Mouse (Mus musculus) erythroblast, adult 5-6 weeks (primary cell): ENCODE data around the gene Fkbpl. TPM values are rescaled to one million over a fixed set of nuclear protein-coding genes. Genes with fewer than 3 reads are reported as not detected.
A peak's percentile ranks its signal among the peaks of the same experiment; 100 is the strongest.

Experiments used
- ATAC-seq: replicated peaks from 2 replicates; pipeline ENCODE4 v1.8.0; 2016; ENCODE audit warnings: moderate number of reproducible peaks, mild to moderate bottlenecking, moderate TSS enrichment, inconsistent platforms; ENCODE audit not compliant: poor library complexity, low FRiP score, severe bottlenecking
- total RNA-seq, 2 experiments: library from RNA; stranded (forward) in 1 of 2; stranded (reverse) in 1 of 2; fragments of 150-400 nt in 1 of 2; fragments of 200-764, 138-1000 nt in 1 of 2; gene quantifications; 2 replicates each; pipeline versions ENCODE4 v1.2.3 to v1.2.4; 2015 to 2017; ENCODE audit warnings: low replicate concordance in 2 of 2

Fkbpl gene
- total RNA-seq, 2 experiments from 2014 or later, result 3.9 TPM; not detected in 1

DNA sequence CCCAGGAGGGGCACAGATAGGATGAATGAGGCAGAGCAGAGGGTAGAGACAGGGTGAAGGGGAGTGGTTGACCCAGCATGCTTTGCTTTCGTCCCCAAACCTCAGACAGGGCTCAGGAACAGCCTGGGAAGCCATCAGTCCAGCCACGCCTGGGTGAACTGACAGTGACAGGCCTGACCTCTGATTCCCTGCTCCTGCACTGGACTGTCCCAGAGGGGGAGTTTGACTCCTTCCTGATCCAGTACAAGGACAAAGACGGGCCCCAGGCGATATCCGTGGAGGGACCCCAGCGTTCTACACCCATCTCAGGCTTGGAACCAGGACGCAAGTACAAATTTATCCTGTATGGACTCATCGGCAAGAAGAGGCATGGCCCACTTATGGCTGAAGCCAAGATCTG is 38.6 kb downstream of the Fkbpl start:
- ATAC-seq, result no peak

DNA sequence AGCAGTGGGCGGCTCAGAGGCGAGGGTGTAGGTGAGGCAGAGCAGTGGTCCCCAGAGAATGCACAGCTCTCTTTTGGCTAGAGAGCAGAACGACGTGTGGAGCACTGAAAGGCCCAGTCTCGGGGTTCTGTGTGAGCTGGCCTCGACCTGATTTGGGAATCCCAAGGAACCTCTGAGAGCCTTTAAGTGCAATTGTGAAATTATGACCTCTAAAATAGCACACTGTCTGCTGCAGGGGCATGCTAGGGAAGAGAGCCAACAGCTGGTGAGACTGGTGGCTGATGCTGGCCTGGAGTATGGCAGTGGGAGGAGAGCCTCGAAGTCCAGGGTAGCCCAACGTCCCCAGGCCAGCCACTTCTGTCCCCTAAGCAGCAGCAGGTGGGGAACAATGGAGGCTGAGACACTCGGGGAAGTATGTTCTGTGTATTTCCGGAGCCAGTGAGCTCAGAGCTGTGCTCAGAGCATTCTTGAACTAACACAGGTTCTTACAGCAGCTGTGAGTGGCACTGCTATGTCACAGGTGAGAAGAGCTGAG is 39.2 kb downstream of the Fkbpl start:
- no peak for ATAC-seq

DNA sequence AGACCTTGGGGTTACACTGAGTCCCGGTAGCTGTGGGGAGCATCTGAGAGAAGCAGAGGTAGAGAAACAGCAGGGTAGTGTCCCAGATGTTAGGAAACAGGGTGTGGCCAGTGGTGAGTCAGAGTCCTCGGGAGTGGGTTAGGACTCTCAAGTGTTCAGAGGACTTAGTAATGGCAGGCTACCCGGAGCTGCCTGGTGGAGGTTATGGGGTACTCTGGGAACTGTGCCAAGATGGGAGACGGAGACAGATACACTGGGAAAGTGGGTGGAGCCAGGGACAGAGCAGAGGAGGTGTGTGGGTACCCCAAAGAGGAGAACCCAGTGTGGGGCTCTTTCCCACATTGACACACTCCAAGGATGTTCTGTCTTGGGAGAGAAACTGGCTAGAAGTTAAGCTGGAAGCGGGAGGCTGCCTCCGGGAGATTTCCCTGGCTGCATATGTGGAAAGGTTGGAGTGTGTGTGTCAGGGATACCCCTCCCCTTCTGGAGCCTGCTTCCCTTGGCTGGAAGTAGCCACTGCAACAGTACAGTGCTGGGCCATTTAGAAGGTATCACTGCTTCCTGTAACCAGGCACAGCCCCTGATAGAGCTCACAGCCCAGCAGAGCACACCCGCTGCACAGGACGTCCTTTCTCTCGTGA is 39.8 kb downstream of the Fkbpl start:
- no peak for ATAC-seq

DNA sequence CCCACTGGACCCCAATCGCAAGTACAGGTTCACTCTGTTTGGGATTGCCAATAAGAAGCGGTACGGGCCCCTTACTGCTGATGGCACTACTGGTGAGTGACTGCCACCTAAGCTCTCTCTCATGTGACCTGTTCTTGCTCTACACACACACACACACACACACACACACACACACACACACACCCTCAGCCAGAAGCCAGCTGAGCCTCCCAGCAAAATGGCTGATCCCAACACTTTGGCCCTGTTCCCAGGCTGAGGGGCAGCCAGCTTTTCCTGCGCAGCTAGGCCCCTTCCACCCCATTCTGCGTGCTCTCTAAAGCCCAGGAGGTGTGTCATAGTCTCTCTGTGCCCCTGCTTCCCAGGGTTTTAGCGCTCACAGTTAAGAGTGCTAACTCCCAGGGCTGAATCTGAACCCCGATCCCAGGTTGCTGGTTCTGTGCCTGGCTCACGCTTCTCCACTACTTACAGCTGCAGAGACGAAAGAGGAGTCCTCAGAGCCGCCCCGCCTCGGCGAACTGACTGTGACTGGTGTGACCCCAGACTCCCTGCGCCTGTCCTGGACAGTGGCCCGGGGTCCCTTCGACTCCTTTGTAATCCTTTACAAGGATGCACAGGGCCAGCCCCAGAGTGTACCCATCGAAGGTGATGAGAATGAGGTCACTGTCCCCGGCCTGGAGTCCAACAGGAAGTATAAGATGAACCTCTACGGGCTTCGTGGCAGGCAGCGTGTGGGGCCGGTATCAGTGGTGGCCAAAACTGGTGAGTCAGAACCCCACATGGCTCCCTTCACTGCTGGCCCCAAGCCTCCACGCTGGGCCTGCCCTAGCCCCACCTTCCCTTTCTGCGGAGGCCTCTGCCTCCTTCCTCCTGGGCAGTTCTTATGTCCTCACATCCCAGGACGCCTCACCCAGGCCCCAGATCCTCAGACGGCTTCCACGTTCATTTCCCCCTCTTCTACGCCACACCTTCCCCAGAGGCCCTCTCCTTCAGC is 40.9 kb downstream of the Fkbpl start:
- 0 out of 2 replicates have a peak, but pooled peaks have one; percentile 23 for ATAC-seq

DNA sequence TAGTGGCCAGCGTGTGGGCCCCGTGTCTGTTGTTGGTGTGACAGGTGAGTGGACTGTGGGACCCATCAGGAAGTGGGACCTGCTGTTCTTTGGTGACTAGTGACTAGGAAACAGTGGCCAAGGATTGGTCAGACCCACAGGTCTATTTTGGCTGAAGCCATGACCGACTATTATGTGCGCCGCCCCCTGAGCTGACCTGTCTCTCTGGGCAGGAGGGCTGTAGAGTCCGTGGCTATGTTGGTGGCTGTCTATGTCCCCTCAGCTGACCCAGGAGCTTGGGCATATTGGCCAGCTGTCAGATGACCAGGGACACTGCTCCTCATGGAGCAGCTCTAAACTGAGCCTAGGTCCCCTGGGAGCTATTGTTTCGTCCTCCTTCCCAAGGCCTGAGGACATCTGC is 44.3 kb downstream of the Fkbpl start:
- ATAC-seq, result no peak

DNA sequence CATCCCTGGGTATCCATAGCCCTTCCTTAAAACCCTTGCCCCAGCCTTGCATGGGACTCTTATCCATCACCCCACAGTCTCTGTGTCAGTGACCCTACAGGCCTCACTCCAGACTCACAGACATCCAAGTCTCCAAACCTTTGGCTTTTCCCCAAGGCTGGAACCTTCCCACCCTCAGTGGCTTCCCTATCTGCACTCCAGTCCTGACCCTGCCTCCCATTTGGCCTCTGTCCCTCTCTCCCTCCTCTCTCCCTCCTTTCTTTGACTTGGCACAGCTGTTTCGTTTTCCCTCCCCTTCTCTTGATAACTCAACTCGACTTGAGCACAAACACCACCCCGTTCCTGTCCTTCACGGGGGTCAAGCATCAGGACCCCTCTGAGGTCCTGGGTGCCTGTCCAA is 45.9 kb downstream of the Fkbpl start:
- no peak for ATAC-seq

DNA sequence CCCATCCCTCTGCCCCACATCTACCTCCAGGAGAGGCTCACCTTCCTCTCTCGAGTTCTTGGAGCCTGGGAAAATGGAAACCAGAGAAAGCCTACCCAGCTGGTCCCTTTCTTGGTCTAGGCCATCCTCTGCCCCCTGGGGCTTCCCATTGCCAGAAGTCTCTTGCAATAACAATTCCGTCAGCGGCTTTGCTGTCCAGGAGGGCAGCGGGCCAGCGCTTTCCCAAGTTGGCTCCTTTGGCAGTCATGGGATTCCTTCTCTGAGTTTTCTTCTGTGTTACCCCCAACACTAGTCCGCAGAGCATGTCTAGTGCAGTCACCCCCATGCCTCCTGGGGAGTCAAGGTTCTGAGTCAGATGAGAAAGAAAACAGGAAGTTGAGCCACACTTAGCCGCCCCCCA is 48.3 kb downstream of the Fkbpl start:
- no peak for ATAC-seq

Other genes with a start within 250 kb of the Fkbpl start
- gene BC051142, start 245.9 kb upstream of the Fkbpl start, total RNA-seq (2015; ENCODE audit: low replicate concordance), result not detected in 2 replicates
- not detected in 2 replicates for gene BC051142, start 245.9 kb upstream of the Fkbpl start, total RNA-seq (2017; ENCODE audit: low replicate concordance)
- gene Btnl4, start 167.4 kb upstream of the Fkbpl start, total RNA-seq (2015; ENCODE audit: low replicate concordance), result 0.84 TPM in 1 of 2 replicates, not detected in the other
- not detected in 2 replicates for gene Btnl4, start 167.4 kb upstream of the Fkbpl start, total RNA-seq (2017; ENCODE audit: low replicate concordance)
- gene Btnl6, start 127.4 kb upstream of the Fkbpl start, total RNA-seq (2015; ENCODE audit: low replicate concordance), result not detected in 2 replicates
- 0.77 TPM in 1 of 2 replicates, not detected in the other for gene Btnl6, start 127.4 kb upstream of the Fkbpl start, total RNA-seq (2017; ENCODE audit: low replicate concordance)
- gene Notch4, start 80.5 kb upstream of the Fkbpl start, total RNA-seq (2015; ENCODE audit: low replicate concordance), result not detected in 2 replicates
- not detected in 2 replicates for gene Notch4, start 80.5 kb upstream of the Fkbpl start, total RNA-seq (2017; ENCODE audit: low replicate concordance)
- 69.6 and 82.3 TPM in 2 replicates for gene Gpsm3, start 55.0 kb upstream of the Fkbpl start, total RNA-seq (2015; ENCODE audit: low replicate concordance)
- gene Gpsm3, start 55.0 kb upstream of the Fkbpl start, total RNA-seq (2017; ENCODE audit: low replicate concordance), result 11.6 and 21.3 TPM in 2 replicates
- gene Pbx2, start 53.5 kb upstream of the Fkbpl start, total RNA-seq (2015; ENCODE audit: low replicate concordance), result 8.4 and 10.4 TPM in 2 replicates
- 5.5 and 5.9 TPM in 2 replicates for gene Pbx2, start 53.5 kb upstream of the Fkbpl start, total RNA-seq (2017; ENCODE audit: low replicate concordance)
- 0.84 TPM in 1 of 2 replicates, not detected in the other for gene Ager, start 46.9 kb upstream of the Fkbpl start, total RNA-seq (2015; ENCODE audit: low replicate concordance)
- 0.26 and 1.7 TPM in 2 replicates for gene Ager, start 46.9 kb upstream of the Fkbpl start, total RNA-seq (2017; ENCODE audit: low replicate concordance)
- 22.2 and 30.2 TPM in 2 replicates for gene Rnf5, start 41.1 kb upstream of the Fkbpl start, total RNA-seq (2015; ENCODE audit: low replicate concordance)
- gene Rnf5, start 41.1 kb upstream of the Fkbpl start, total RNA-seq (2017; ENCODE audit: low replicate concordance), result 4.1 and 6.1 TPM in 2 replicates
- 9.6 and 16.5 TPM in 2 replicates for gene Agpat1, start 40.5 kb upstream of the Fkbpl start, total RNA-seq (2015; ENCODE audit: low replicate concordance)
- gene Agpat1, start 40.5 kb upstream of the Fkbpl start, total RNA-seq (2017; ENCODE audit: low replicate concordance), result 8.2 and 12.4 TPM in 2 replicates
- gene Egfl8, start 28.8 kb upstream of the Fkbpl start, total RNA-seq (2015; ENCODE audit: low replicate concordance), result 2.3 TPM in 1 of 2 replicates, not detected in the other
- gene Egfl8, start 28.8 kb upstream of the Fkbpl start, total RNA-seq (2017; ENCODE audit: low replicate concordance), result 0.34 TPM in 1 of 2 replicates, not detected in the other
- 13.6 and 21.3 TPM in 2 replicates for gene Ppt2, start 16.3 kb upstream of the Fkbpl start, total RNA-seq (2015; ENCODE audit: low replicate concordance)
- 2.9 and 3.3 TPM in 2 replicates for gene Ppt2, start 16.3 kb upstream of the Fkbpl start, total RNA-seq (2017; ENCODE audit: low replicate concordance)
- not detected in 2 replicates for gene Prrt1, start 15.2 kb upstream of the Fkbpl start, total RNA-seq (2015; ENCODE audit: low replicate concordance)
- not detected in 2 replicates for gene Prrt1, start 15.2 kb upstream of the Fkbpl start, total RNA-seq (2017; ENCODE audit: low replicate concordance)
- 4.2 and 6.9 TPM in 2 replicates for gene Atf6b, start 2.4 kb downstream of the Fkbpl start, total RNA-seq (2015; ENCODE audit: low replicate concordance)
- 4.0 and 6.1 TPM in 2 replicates for gene Atf6b, start 2.4 kb downstream of the Fkbpl start, total RNA-seq (2017; ENCODE audit: low replicate concordance)
- not detected in 2 replicates for gene Tnxb, start 25.8 kb downstream of the Fkbpl start, total RNA-seq (2015; ENCODE audit: low replicate concordance)
- gene Tnxb, start 25.8 kb downstream of the Fkbpl start, total RNA-seq (2017; ENCODE audit: low replicate concordance), result not detected in 2 replicates
- gene C4b, start 99.1 kb downstream of the Fkbpl start, total RNA-seq (2015; ENCODE audit: low replicate concordance), result 0.38 and 0.84 TPM in 2 replicates
- not detected in 2 replicates for gene C4b, start 99.1 kb downstream of the Fkbpl start, total RNA-seq (2017; ENCODE audit: low replicate concordance)
- not detected in 2 replicates for gene Cyp21a1, start 159.8 kb downstream of the Fkbpl start, total RNA-seq (2015; ENCODE audit: low replicate concordance)
- gene Cyp21a1, start 159.8 kb downstream of the Fkbpl start, total RNA-seq (2017; ENCODE audit: low replicate concordance), result not detected in 2 replicates
- gene Stk19, start 192.2 kb downstream of the Fkbpl start, total RNA-seq (2015; ENCODE audit: low replicate concordance), result 8.3 and 8.6 TPM in 2 replicates
- 5.9 TPM in 2 replicates for gene Stk19, start 192.2 kb downstream of the Fkbpl start, total RNA-seq (2017; ENCODE audit: low replicate concordance)
- 6.5 and 6.9 TPM in 2 replicates for gene Dxo, start 192.3 kb downstream of the Fkbpl start, total RNA-seq (2015; ENCODE audit: low replicate concordance)
- gene Dxo, start 192.3 kb downstream of the Fkbpl start, total RNA-seq (2017; ENCODE audit: low replicate concordance), result 3.5 and 19.9 TPM in 2 replicates
- gene Skiv2l, start 205.4 kb downstream of the Fkbpl start, total RNA-seq (2015; ENCODE audit: low replicate concordance), result 4.8 and 9.8 TPM in 2 replicates
- gene Skiv2l, start 205.4 kb downstream of the Fkbpl start, total RNA-seq (2017; ENCODE audit: low replicate concordance), result 16.0 and 20.4 TPM in 2 replicates
- gene Nelfe, start 205.6 kb downstream of the Fkbpl start, total RNA-seq (2015; ENCODE audit: low replicate concordance), result 23.0 and 30.0 TPM in 2 replicates
- 16.3 and 19.7 TPM in 2 replicates for gene Nelfe, start 205.6 kb downstream of the Fkbpl start, total RNA-seq (2017; ENCODE audit: low replicate concordance)
- not detected in 2 replicates for gene Cfb, start 217.8 kb downstream of the Fkbpl start, total RNA-seq (2015; ENCODE audit: low replicate concordance)
- gene Cfb, start 217.8 kb downstream of the Fkbpl start, total RNA-seq (2017; ENCODE audit: low replicate concordance), result 0.43 and 0.56 TPM in 2 replicates
- 0.38 and 0.42 TPM in 2 replicates for gene Zbtb12, start 234.7 kb downstream of the Fkbpl start, total RNA-seq (2015; ENCODE audit: low replicate concordance)
- gene Zbtb12, start 234.7 kb downstream of the Fkbpl start, total RNA-seq (2017; ENCODE audit: low replicate concordance), result 0.98 TPM in 1 of 2 replicates, not detected in the other
- gene Gm20547, start 237.3 kb downstream of the Fkbpl start, total RNA-seq (2015; ENCODE audit: low replicate concordance), result 1.5 TPM in 1 of 2 replicates, not detected in the other
- not detected in 2 replicates for gene Gm20547, start 237.3 kb downstream of the Fkbpl start, total RNA-seq (2017; ENCODE audit: low replicate concordance)